Mouse (Mus musculus) adrenal gland, postnatal 25 days (tissue): ENCODE results near the gene Gbx1. TPM values are rescaled to one million over a fixed set of nuclear protein-coding genes. Genes with fewer than 3 reads are reported as not detected.
A peak's percentile ranks its signal among the peaks of the same experiment; 100 is the strongest.
"Not testable (repeated sequence)": the region's sequence is repeated elsewhere in the genome, so short reads cannot be mapped to it uniquely, and the experiment has no call there.

Experiments
- DNase-seq: peaks from one replicate; pipeline ENCODE4 v3.0.0; 2021; ENCODE audit warnings: mixed read lengths
- long read RNA-seq: library from polyadenylated mRNA; stranded (forward); transcript quantifications from one replicate; pipeline ENCODE4 v2.0.0, GENCODE M21; 2021
- total RNA-seq: library from RNA; stranded (reverse); gene quantifications from 2 replicates; pipeline ENCODE4 v1.2.3, GENCODE M21; 2021

Gbx1 gene
- total RNA-seq, result not detected in 2 replicates
- long read RNA-seq, result 0 reads

DNA sequence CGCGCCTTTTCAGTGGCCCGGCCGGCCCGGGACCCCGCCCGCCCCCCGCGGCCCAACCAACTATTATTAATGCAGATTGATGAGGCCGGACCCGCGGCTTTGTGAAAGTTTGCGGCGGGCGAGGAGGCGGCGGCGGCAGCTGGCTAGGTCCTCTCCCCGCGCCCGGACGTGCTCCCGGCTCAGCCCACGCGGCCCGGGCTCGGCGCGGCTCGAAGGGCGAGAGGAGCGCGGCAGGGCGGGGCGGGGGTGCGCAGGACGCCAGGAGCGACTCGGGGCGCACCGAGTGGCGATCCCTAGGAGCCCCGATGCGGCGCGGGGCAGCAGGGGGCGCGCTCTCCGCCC is at the start of gene Gbx1:
Gene Gbx1 (minus strand): TSS at position 314 of the 342 bp plus-strand sequence.
- DNase-seq, result peak; percentile 57

DNA sequence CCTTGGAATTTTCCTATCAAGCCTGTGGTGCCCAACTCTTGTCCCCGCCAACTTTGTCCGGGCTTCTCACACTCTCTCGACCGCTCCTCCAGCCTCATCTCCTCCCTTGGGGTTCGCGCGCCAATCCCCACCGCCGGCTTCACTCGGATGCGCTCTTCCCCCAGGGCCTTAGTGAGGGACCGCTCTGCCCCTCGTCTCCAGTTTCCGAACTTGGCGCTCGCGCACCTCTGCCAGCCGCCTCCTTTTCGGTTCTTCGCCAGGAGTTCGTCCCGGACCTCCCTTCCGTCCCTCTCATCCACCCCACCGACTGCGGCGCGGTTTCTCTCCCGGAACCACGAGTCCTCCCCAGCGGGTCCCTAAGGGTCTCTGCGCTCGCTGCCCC is 49.8 kb upstream of the Gbx1 start:
- no peak for DNase-seq

DNA sequence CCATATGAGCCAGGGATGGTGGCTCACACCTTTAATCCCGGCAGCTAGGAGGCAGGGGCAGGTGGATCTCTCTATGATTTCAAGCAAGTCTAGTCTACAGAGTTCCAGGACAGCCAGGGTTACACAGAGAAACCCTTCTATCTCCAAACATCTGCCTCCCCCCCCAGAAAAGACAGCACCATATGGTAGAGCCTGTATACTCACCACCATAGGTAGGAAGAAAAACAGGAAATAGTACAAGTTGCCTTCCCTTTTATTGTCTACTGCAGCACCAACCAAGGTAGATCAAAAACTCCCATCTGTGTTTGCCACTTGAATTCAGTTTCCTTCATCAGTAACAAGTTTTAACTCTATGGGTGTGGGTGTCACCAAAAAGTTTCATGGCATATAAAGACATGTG is 48.9 kb upstream of the Gbx1 start:
- no peak for DNase-seq

DNA sequence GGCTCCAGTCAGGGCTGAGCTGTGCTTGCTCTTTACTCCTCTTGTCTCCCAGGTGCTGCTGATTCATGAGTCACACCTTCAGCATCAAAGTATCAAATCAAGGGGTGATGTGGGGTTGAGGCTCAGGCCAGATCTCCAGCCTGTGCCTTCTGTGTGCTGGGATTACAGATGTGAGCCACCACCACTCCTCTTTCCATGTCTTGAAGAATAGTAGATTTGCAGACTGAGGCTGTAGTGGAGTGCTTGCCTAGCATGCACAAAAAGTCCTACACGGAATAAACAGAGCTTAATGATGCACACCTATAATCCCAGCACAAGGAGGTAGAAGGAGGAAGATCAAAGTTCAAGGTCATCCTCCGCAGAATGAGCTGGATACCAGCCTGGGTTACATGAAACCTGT is 29.7 kb upstream of the Gbx1 start, which contains the start of gene 4931409K22Rik:
Gene 4931409K22Rik (minus strand): TSS at position 101 of the 400 bp plus-strand sequence.
- no peak for DNase-seq

DNA sequence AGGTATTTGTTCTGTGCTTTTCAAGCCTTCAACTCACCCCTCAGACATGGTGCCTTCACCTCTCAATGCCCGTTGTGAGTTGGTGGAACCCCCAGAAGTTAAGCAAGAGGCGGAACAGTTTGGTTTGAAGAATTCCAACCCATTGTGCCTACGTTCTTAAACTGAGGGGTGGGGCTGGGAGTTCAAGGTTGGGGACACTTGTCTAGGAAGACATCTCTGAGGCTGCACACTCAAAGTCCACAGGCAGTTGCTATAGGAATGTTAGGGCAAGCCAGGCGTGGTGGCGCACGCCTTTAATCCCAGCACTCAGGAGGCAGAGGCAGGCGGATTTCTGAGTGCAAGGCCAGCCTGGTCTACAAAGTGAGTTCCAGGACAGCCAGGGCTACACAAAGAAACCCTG is 28.3 kb upstream of the Gbx1 start:
- DNase-seq, result not testable (repeated sequence)

DNA sequence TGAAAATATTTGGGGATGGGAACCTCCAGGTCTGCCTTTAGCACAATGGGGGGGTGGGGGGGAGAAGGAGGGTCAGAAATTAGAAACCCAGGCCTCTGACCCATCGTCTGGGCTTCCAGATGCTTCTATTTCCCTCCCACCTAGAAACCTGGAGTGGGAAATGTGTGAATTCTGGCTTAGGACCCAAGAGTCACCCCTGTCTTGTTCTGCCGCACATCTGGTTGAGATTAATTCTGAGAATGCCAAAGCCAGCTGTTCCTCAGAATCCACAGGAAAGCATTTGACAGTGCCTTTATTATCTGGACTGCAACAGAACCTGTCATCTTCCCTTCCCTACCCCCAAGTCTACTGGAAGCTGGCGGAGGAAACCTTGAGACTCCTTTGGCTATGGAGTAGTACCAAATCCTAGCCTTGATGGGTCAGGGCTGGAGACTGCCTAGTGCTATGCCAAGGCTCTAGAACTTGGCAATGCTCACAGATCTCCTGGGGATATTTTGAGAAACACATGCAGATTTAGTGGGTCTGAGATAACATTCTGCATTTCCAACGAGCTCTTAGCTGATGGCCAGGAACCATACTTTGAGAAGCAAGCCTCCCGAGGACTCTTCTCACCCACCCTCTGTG is 26.7 kb upstream of the Gbx1 start:
- no peak for DNase-seq

DNA sequence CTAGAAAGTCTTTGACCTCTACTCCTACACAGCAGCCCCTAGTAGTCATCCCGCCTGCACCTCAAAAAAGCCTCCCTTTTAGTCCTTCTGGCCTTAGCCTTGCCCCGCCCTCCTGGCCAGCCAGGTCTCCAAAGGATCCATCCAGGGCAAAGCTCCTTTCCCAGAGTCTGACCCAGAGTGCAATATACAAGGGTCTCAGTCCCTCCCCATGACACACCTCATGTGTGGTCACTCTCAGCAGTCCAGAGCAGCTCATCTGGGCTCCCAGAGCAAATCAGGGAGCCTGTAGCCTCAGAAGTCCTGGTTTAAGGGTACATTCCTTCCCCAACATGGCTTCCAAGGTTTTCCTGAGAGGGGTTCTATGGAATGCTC is 24.3 kb upstream of the Gbx1 start:
- DNase-seq, result no peak

DNA sequence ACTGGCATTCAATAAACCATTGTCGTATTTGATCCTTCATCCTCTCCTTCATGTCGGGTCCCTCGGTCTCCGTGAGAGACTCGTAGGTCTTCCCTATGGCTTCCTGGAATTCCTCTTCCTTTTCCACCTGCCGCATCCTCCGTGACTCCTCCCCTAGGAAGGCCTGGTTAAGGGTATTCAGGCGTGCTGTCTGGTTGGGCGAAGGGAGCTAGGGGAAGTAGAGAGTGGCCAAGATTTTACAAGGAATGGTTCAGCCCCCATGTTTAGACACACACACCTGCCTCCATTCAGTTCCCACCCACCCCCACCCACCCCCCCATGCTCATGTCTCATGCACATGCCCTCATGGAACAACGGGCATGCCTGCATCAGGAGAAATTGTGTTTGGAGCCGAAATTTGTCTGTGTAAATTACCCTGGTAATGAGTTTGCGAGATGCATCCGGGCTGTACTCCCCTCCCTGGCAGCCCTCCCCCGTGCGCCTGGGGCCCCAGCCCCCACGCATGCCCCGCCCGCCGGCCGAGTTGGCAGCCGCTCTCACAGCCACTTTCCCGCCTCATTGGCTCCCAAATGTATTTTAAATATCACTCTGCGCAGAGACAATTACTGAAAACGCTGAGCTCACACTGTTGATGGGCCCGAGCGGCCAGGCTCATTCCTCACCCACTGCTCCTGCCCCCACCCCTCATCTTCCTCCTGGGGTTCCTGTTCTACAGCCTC is 23.8 kb upstream of the Gbx1 start:
- DNase-seq, result no peak

DNA sequence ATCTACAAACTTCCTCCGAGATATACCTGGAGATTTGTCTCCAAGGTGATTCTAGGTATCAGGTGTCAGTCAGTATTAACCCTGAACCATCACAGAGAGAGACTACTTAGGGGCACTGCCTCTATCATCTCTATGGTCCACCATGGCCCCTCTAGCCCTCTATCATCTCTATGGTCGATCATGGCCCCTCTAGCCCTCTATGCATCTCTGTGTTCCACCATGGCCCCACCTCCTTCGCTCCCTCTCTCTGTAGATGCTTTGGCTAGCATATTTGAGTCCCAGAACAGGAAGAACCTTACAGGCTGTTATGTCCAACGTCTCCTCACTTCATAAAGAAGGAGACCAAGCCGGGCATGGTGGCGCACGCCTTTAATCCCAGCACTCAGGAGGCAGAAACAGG is 15.6 kb upstream of the Gbx1 start:
- no peak for DNase-seq

DNA sequence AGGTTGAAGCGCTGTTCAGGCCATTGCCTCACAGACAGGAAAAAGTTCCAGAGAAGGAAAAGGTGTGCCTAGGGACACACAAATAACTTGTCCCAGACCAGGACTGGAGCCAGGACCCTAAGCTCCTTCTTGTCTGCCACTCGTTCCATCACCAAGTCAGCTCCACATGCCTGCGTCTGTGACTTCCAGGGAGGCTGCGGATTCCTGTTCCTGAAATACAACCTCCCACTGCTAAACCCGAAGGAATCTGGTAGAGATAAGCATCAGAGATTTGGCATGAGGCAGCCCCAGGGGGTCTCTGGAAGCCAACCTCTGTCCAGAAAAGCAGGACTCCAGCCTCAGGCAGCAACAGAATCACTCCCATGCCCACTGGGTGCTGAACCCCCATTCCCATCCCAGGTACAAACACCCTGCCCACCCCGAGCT is 14.2 kb upstream of the Gbx1 start:
- no peak for DNase-seq

DNA sequence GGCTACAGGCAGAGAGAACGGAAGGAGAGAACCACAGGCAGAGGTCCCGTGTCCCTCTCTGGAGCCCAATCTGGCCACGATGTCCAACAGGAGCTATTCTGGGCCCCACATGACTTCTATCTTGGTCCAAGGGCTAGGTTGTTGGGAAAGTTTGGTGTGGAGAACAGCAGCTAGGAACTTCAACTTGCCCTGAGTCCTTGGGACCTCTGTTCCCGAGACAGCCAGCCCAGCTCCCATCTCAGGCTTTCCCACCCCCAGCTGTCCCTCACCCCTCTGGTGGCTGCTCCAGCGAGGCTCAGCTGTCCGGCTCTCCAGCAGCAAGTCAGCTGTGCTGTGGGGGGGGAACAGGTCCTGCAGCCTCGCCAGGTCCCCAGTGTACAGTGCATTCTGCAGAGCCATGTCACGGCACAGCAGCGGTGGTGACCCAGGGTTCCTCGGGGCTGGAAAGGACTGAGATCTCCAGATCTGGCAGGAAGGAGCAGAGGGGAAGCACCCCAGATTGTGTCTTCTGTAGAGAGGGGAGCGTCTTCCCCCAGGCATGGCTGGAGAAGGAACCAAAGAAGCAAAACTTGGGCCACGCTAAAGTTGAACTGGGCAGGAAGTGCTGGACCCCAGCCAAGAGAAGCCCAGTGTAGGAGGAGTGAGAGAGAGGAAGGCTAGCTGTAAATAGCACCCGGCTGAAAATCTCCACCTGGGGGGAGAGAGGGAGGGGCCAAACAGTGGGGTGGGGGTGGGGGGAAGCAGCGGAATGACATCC is 13.6 kb upstream of the Gbx1 start, which contains the start of gene Asb10:
Gene Asb10 (minus strand): TSS at position 592 of the 757 bp plus-strand sequence.
- peak; percentile 57 for DNase-seq

DNA sequence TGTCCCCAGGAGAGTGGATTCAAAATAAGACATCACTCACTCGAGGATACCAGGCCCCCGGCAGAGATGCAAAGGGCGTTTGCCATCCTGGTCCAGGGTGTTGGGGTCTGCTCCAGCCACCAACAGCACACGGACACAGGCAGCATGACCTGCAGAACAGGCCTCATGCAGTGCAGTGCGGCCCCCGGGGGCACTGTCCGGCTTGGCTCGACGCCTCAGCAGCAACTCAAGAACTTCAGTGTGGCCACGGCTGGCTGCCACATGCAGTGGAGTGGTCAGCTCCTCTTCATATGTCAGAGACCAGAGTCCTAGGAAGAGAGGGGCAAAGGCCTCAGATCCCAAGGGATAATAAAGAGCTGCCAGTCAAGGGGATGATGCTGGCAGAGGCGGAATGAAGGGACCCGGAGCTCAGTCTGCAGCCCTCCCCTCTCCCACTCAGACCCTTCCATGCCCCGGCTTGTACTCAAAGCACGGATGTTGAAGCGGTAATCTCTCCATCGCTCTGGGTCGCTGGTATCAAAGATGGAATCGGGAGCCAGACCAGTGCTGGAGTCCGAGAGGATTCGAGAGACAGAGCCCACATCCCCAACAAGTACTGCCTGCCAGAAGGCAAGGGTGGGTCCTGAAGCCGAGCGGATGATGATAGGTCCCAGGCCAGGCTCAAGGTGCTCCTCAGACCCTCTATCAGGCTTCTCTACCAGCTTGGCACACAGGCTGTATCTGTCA is 12.7 kb upstream of the Gbx1 start:
- DNase-seq, result no peak

DNA sequence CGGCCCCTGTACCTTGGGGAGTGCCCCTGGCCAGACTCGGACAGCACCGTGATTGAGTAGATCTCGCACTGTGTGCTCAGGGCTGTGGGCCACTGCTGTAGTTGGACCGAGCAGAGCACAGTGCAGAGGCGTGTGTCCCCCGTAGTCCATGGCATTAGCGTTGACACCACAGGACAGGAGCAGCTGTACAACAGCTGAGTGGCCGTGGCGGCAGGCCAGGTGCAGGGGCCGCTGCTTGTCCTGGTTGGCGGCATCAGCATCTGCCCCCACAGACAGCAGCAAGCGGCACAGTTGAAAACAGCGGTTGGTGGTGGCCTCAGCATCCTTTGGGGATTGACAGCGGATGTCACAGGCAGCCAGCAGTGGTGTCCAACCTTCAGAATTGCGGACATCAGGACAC is 10.6 kb upstream of the Gbx1 start:
- no peak for DNase-seq

DNA sequence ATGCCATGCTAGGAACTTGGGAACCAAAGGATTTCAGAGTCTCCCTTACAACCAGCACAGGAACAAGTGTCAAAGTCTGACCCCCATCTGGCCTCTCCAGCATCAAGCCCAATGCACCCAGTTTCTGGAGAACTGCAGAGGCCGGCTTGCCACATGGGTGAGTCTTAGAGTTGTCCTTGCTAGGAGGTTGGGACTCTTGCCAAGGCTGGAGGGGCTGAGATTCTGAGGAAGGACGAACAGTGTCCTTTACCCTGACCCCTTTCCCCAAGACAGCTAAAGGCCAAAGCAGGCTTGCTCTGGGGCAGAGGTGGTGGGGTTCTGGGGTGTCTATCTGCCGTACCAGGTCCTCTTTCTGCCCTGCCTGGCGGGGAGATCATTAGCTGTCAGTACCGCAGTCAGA is 9.5 kb upstream of the Gbx1 start:
- DNase-seq, result peak; percentile 38

DNA sequence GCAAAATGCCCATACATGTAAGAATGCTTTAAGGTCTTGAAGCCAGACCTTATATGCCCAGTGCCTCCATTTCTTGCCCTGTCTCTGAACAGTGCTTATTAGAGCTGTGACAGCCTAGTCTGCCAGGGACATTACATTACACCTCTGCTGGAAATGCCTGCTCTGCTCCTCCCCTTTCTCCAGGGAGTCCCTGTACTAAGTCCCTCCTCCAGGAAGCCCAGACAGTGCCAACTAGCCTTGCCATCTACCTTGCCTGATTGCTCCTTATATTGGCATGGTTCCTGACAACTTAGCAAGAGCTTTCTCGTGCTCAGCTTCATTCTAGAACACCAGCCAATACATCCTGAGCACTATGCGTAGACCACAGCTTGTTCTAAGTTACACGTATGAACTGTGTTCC is 8.7 kb upstream of the Gbx1 start:
- DNase-seq, result no peak

DNA sequence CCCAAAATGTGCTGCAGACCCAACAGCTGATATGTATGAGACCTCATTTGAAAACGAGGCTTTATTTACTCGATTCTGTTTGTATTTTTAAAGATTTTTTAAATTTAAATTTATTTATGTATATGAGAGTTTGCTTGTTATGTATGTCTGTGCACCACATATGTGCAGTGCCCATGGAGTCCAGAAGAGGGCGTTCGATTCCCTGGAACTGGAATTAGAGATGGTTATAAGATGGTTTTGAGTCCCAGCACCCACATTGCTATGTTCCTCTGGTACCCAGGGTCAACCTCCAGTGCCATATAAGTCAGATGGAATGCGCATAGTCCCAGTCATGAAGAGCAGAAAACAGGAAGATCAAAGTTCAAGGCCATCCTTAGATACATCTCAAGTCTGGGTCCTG is 7.3 kb upstream of the Gbx1 start:
- no peak for DNase-seq

DNA sequence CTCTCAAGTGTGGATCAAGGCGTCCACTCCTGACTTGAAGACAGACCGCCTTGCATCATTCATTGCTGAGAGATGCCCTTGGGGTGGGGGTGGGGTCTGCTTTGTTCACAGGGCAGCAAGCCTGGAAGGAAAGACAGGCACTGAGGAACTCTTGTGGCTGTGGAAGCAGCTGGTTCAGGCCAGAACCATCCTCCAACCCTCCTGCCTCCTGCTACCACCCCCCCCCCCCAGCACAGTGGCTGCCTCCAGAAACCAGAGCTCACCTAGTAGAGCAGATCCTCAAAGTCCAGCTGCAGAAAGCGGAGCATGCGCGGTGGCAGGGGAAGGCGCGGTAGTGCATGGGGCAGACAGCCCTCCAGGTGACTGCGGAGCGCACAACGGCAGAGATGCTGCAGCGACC is 6.4 kb upstream of the Gbx1 start:
- DNase-seq, result no peak

DNA sequence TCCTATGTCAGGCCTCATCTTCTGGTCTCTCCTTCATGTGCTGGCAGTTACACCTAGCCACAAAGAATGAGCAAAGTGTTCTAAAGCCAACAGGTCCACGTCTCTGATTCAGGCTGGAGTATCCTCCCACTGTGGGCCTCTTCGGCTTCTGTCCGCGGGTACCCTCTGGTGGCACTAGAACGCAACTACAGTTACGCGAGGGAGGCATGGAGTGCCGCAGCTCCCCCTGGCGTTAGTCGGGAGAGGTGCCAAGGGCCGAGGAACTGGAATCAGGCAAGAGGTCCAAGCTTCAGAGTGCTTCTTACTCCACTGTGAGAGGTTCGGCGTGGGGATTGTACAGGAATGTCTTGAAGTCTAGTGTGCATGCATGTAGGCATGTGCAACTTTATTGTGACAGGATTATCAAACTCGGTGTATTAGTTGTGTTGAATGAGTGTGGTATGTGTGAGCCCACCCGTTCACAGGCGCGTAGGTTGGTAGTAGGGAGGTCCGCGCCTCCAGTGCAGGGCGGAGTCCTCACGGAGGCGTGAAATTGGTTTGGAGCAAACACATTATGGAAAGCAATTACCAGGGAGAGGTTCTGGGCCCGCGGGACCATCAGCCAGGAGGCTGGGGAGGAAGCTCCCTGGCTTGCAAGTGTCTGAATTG is 3.2 kb upstream of the Gbx1 start:
- DNase-seq, result peak; percentile 91

DNA sequence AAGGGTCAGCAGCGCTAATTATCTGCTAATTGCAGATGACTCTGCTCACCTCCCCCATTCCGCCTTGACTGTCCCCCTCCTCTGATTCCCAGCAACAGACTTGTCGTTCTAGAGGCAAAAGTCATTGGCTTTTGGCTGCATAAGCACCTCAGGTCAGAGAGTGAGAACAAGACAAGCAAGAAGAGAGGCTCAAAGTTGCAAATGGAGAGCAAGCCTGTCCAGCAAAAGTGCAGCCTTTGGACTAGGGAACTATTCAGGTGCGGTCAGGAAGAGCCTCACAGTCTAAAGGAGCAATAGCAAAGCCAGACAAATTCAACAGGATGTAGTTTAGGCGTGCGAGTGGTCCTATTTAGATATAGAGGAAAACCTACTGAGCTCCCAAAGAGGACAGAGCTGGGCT is 778 bp upstream of the Gbx1 start:
- no peak for DNase-seq

DNA sequence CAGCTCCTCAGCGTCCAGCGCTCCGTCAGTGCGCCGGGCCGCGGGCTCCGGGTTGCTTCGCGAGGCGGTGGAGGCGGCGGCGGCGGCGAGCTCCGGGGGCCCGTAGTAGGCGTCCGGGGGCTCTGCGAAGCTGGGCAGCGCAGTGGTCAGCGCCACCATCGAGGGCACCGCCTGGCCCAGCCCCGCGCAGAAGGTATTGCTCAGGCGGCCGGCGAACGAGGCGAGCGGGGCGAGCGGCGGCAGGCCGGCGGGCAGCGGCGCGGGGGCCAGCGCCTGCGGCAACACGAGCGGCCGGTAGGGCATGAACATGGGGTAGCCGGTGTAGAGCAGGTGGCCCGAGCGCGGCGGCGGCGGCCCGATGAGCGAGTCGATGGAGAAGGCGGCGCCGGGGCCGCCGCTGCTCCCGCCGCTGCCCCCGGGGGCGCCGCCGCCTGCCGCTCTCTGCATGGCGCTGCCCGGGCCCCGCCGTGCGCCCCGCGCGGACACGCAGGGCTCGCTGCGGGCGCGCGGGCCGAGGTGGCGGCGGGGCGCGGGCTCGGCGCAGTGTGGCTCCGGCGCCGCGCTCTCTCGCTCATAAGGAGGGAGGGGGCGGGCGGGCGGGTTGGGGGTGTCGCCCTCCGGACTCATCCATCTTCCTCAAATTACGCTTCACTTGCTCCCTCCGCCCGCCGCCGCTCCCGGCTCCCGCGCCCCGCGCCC is 663 bp downstream of the Gbx1 start:
- no peak for DNase-seq

DNA sequence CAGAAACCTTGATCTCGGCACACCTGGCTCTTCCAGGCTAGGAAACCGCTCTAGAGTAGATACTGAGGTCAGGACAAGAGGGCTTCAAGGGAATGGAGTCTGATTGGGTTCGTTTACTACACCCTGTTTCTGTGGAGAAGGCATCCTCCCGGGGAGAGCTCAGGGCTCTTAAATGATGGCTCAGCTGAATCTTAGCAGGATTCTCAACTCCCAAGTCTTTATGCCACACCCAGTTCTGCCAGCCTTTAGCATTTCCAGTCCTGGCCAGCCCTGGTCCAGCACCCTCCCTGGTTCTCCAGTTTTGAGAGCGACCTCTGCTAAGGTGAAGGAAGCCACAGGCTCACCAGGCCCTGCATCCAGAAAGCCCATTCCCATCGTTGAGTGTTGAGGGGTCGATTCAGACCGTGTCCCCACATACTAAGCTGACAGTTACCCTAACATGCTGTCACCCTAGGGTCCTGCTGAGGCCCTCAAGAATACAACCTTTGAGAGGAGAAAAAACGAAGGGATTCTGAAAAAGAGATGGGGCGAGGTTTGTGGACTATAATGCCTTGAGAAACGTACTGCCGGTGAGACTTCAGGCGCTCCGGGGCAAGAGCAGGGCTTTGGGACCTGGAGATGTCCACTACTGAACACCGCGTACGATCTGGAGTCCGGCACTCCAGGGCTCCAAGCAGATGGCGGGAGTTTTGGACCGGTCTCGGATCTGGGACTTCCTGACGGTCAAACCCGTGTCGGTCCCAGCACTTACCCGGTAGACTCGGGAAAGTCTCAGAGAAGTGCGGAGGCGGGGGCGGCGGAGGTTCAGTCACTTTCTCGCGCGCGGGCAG is 1.4 kb downstream of the Gbx1 start:
- no peak for DNase-seq
